Mouse (Mus musculus) cerebellum, adult 2 months (tissue): ENCODE measurements around the gene Fam72a.
A peak's percentile ranks its signal among the peaks of the same experiment; 100 is the strongest.

ENCODE experiments used
- CTCF ChIP-seq: fragments of 200-500 bp; IDR thresholded peaks from 2 replicates; pipeline ENCODE4 v1.5.1; 2011; ENCODE audit warnings: low read depth, mild to moderate bottlenecking, control low read depth, low read length, moderate library complexity, borderline replicate concordance; ENCODE audit not compliant: insufficient read depth
- POLR2A ChIP-seq: fragments of 200-500 bp; IDR thresholded peaks from 2 replicates; pipeline ENCODE4 v1.6.1; 2011; ENCODE audit warnings: low read length, control low read depth, borderline replicate concordance; ENCODE audit not compliant: insufficient read depth

DNA sequence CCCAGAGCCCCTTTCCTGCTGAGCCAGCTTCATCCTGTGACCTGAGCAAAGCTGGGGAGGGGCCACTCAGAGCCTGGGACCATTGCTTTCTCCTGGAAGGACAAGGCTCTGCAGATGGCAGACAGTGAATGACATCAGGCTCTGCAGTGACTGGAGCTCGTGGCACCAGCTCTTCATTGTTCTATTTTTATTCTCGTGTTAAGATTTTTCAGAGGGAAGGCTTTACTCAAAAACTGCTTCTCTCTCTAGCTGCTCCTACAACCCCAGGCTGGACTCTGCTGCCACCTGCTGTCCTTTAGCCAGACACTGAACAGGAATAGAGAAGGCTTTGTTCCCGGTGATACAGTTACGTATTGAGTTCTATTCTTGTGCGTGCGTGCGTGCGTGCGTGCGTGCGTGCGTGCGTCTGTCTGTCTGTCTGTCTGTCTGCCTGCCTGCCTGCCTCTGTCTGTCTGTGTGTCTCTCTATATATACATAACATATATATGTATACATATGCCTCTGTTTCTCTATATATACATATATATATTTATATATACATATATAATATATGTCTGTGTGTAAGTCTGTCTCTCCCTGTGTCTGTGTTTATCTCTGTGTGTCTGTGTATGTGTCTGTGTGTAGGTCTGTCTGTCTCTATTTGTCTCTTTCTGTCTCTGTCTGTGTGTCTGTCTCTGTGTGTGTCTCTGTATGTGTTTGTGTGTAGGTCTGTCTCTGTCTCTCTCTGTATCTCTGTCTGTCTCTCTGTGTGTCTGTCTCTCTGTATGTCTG is 27.5 kb downstream of the Fam72a start:
- no peak for TF ChIP-seq POLR2A
- TF ChIP-seq CTCF: peak; percentile 91
